Mouse (Mus musculus): ENCODE results near the gene Tcf7l1.

Tcf7l1 gene

GRCm38 (mm10) chr6:72744144-72744800, 44.8 kb downstream of the Tcf7l1 start:
- DNase-seq (ENCODE audit: low read depth, low spot score) = no peak
- H3K36me3 ChIP-seq (ENCODE audit: control insufficient read depth, insufficient read depth, low read length, poor library complexity, severe bottlenecking) = no peaks in the 10 kb centered on the region

GRCm38 (mm10) chr6:72743624-72744041, 45.4 kb downstream of the Tcf7l1 start:
- no peak for DNase-seq (ENCODE audit: low read depth, low spot score)
- H3K27me3 ChIP-seq (ENCODE audit: control insufficient read depth, insufficient read depth, low read length, poor library complexity, severe bottlenecking) = no peaks in the 10 kb centered on the region
- no peaks in the 10 kb centered on the region for H3K36me3 ChIP-seq (ENCODE audit: control insufficient read depth, insufficient read depth, low read length, poor library complexity, severe bottlenecking)

More at GRCm38 (mm10) chr6:72744144-72744800, 44.8 kb downstream of the Tcf7l1 start:
- H3K27me3 ChIP-seq (ENCODE audit: control insufficient read depth, insufficient read depth, low read length, poor library complexity, severe bottlenecking) = no peaks in the 10 kb centered on the region

DNA sequence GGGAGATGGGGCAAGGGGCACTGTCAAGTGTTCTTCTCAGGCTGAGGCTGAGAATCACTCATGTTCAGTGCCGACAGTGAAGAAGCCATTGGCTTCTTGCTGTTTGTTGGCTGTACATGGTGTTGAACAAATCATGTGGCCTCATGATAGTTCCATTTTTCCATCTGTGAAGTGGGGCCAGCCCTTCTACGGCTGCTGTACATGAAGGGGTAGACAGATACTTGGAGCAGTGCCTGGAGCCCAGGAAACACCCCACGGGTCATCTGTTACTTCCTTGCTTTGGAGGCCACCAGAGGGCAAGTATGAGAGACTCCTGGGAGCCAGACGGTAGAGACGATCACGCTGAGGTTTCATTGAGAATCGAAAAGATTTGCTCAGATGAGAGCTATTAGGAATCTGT, 46.7 kb downstream of the Tcf7l1 start:
- no peaks in the 10 kb centered on the region for H3K36me3 ChIP-seq (ENCODE audit: control insufficient read depth, insufficient read depth, low read length, poor library complexity, severe bottlenecking)

DNA sequence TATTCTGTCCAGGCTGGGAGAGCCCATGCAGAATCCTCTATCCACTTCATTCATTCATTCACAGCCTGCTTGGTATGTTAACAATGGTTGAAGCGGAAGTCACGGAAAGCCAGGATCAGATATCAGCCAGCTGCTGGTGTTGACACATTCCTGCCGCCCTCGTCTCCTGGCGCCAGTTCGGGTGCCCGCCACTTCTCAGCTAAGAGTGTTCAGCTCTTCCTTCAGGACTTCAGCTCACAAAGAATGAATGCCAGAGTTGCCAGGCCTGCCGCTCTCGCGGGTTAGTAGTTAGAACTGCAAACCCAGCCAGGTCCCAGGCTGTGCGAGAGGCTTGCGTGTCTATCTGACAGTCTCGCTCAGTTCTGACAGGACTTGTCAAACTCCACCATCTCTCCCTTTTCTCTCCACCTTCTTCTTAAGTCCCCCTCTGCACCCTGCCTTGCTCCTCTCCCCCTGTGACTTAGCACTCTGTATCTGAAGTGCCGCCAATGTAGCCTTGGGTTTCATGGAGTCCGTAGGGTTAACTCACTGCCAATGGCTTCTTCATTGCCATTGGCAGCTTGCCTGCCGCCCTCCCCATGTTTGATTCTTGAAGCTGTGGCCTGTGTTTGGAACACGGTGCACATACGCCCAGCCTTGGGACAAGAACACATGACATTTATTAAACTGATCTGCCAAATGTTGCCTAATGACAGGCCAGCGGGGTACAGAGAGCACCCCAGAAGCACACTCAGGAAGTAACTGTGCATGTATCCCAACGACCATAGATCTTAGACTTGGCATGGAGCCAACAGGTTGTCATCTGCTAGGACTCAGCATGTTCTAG, 48.2 kb downstream of the Tcf7l1 start:
- no peaks in the 10 kb centered on the region for H3K27me3 ChIP-seq (ENCODE audit: control insufficient read depth, insufficient read depth, low read length, poor library complexity, severe bottlenecking)
- no peaks in the 10 kb centered on the region for H3K36me3 ChIP-seq (ENCODE audit: control insufficient read depth, insufficient read depth, low read length, poor library complexity, severe bottlenecking)
- DNase-seq (ENCODE audit: low read depth, low spot score) = no peak

More for the DNA sequence above, 46.7 kb downstream of the Tcf7l1 start:
- no peak for DNase-seq (ENCODE audit: low read depth, low spot score)
- no peaks in the 10 kb centered on the region for H3K27me3 ChIP-seq (ENCODE audit: control insufficient read depth, insufficient read depth, low read length, poor library complexity, severe bottlenecking)

- no peak for DNase-seq (ENCODE audit: low read depth, low spot score)
- H3K36me3 ChIP-seq (ENCODE audit: control insufficient read depth, insufficient read depth, low read length, poor library complexity, severe bottlenecking) = no peaks in the 10 kb centered on the region
- H3K27me3 ChIP-seq (ENCODE audit: control insufficient read depth, insufficient read depth, low read length, poor library complexity, severe bottlenecking) = no peaks in the 10 kb centered on the region
Measured at GRCm38 (mm10) chr6:72736872-72737271, 52.2 kb downstream of the Tcf7l1 start.

- peak; percentile 48 for DNase-seq (ENCODE audit: low read depth, low spot score)
- Histone ChIP-seq H3K36me3 (ENCODE audit: control insufficient read depth, insufficient read depth, low read length, poor library complexity, severe bottlenecking) (no peaks in the 10 kb centered on the region), H3K27me3 (ENCODE audit: control insufficient read depth, insufficient read depth, low read length, poor library complexity, severe bottlenecking) (no peaks in the 10 kb centered on the region)
Measured at GRCm38 (mm10) chr6:72735206-72735605, 53.8 kb downstream of the Tcf7l1 start.

DNA sequence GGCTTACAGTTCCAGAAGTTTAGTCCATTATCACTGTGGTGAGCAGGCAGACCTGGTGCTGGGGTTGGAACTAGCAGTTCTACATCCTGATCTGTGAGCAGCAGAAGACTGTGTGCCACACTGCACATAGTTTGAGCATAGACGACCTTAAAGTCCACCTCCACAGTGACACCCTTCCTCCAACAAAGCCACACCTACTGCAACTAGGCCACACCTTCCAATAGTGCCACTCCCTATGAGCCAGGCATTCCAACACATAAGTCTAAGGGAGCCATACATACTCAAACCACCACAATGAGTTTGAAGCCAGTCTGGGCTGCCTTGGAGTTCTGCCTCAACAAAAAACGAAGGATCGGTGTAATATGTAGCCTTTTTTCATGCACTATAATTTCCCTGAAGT, 55.7 kb downstream of the Tcf7l1 start:
- H3K27me3 ChIP-seq (ENCODE audit: control insufficient read depth, insufficient read depth, low read length, poor library complexity, severe bottlenecking) = no peaks in the 10 kb centered on the region
- no peak for DNase-seq (ENCODE audit: low read depth, low spot score)
- H3K36me3 ChIP-seq (ENCODE audit: control insufficient read depth, insufficient read depth, low read length, poor library complexity, severe bottlenecking) = no peaks in the 10 kb centered on the region

DNA sequence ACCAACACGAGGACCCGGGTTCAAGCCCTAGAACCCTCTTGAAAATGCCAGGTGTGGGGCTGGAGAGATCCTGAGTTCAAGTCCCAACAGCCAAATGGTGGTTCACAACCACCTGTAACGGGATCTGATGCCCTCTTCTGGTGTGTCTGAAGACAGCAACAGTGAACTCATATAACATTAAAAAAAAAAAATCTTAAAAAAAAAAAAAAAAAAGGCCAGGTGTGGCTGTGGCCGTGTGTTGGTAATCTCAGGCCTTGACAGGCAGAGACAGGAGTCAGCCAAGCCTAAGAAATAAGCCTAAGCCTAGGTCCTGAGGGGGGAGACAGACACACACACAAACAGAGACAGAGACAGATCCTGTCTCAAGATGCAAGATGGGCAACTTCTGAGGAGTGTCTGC, 56.9 kb downstream of the Tcf7l1 start:
- no peaks in the 10 kb centered on the region for H3K27me3 ChIP-seq (ENCODE audit: control insufficient read depth, insufficient read depth, low read length, poor library complexity, severe bottlenecking)
- H3K36me3 ChIP-seq (ENCODE audit: control insufficient read depth, insufficient read depth, low read length, poor library complexity, severe bottlenecking) = no peaks in the 10 kb centered on the region
- DNase-seq (ENCODE audit: low read depth, low spot score) = no peak

DNA sequence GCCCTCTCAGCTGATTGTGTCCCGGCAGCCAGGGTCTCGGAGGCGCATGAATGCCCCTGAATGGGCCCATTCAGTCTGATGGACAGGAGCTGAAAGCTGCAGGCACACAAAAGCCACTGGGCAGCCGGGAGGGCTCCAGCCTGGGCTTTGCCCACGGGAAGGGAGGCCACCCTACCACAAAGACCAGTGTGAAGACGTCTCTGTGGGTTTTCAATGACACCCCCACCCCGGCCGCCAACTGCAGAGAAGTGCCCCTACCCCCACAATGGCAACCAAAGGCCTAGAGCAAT, 58.5 kb downstream of the Tcf7l1 start:
- no peaks in the 10 kb centered on the region for H3K36me3 ChIP-seq (ENCODE audit: control insufficient read depth, insufficient read depth, low read length, poor library complexity, severe bottlenecking)
- no peak for DNase-seq (ENCODE audit: low read depth, low spot score)
- no peaks in the 10 kb centered on the region for H3K27me3 ChIP-seq (ENCODE audit: control insufficient read depth, insufficient read depth, low read length, poor library complexity, severe bottlenecking)

DNA sequence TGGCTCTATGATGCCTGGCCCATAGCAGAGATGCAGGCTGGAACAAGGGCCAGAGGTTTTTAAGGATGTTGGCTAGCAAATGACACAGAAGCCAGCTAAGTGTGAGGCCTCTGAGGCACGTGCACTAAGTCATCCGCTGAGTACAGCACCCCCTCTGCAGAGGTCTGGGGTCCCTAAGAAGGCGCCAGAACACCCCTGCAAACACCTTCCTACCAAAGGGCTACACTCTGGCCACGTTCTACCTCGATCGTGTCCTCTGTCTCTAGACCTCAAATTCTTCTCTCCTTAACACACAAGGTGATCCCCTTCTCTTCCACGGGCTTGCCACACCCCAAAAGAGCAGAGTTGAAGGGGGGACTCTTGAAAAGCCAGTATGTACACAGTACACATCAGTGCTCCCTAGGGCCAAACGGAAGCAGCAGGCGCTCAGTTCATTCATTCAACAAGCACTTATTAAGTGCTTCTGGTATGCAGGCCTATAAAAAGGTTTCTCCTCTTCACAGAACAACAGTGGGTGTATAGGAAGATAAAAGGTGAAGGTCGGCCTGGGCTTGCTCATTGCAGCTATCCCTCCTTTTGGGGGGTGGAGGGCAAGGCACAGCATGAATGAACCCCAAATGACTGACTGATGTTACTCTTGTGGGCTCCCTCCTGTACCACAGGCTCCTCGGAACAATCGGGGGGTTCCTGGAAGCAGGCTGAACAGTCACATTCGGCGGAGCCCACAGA, 59.1 kb downstream of the Tcf7l1 start:
- no peak for DNase-seq (ENCODE audit: low read depth, low spot score)
- no peaks in the 10 kb centered on the region for H3K27me3 ChIP-seq (ENCODE audit: control insufficient read depth, insufficient read depth, low read length, poor library complexity, severe bottlenecking)
- no peaks in the 10 kb centered on the region for H3K36me3 ChIP-seq (ENCODE audit: control insufficient read depth, insufficient read depth, low read length, poor library complexity, severe bottlenecking)

DNA sequence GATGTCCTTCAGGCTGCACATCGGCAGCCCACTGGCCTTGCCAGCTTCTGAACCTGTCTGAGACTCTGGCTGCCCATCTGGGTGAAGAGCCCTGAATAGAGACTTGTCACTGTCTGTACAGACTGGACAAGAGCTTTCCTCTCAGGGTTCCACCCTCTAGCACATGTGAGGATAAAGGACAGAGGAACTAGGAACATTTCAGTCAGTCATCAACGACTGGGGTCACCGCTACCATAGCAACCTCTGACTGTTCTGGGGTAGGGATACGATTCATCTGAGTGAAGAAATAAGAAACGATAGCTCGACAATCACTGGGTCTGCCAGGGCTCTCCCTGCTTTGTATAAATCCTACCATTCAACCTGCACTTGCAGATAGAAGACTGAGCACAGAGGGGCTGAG, 61.2 kb downstream of the Tcf7l1 start:
- H3K36me3 ChIP-seq (ENCODE audit: control insufficient read depth, insufficient read depth, low read length, poor library complexity, severe bottlenecking) = no peaks in the 10 kb centered on the region
- DNase-seq (ENCODE audit: low read depth, low spot score) = no peak
- H3K27me3 ChIP-seq (ENCODE audit: control insufficient read depth, insufficient read depth, low read length, poor library complexity, severe bottlenecking) = no peaks in the 10 kb centered on the region

GRCm38 (mm10) chr6:72724494-72725180, 64.4 kb downstream of the Tcf7l1 start:
- no peak for DNase-seq (ENCODE audit: low read depth, low spot score)
- Histone ChIP-seq H3K36me3 (ENCODE audit: control insufficient read depth, insufficient read depth, low read length, poor library complexity, severe bottlenecking) (no peaks in the 10 kb centered on the region), H3K27me3 (ENCODE audit: control insufficient read depth, insufficient read depth, low read length, poor library complexity, severe bottlenecking) (no peaks in the 10 kb centered on the region)

DNA sequence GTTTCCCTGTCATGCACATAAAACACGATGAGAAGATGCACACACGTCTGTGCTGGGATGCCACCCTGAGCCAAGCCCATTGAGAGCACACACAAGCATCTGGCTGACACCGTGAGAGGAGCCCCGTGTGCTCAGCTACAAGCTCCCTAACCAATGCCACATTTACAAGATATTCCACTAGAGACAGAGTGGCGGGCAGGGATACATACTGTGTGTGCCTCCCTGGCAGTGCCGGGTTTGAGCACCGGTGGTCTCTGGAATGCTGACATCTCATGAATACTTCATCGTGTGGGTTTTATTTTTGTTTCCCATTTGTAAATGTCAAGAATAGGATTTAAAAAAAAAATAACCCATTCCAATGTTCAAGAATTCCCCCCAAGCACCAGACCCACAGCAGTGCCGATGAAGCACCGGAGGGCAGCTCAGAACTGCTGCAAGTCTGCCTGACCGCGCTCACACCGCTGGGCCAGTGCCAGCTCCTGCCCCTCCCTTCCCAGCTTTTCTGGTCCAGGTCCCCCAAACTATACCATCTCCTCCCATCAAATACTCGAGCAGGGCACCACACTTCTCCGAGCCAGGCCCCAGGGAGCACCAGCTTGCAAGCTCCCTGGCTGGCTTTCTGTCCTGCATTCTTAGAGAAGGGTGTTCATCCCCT, 65.2 kb downstream of the Tcf7l1 start:
- DNase-seq (ENCODE audit: low read depth, low spot score) = no peak
- Histone ChIP-seq H3K27me3 (ENCODE audit: control insufficient read depth, insufficient read depth, low read length, poor library complexity, severe bottlenecking) (no peaks in the 10 kb centered on the region), H3K36me3 (ENCODE audit: control insufficient read depth, insufficient read depth, low read length, poor library complexity, severe bottlenecking) (no peaks in the 10 kb centered on the region)

DNA sequence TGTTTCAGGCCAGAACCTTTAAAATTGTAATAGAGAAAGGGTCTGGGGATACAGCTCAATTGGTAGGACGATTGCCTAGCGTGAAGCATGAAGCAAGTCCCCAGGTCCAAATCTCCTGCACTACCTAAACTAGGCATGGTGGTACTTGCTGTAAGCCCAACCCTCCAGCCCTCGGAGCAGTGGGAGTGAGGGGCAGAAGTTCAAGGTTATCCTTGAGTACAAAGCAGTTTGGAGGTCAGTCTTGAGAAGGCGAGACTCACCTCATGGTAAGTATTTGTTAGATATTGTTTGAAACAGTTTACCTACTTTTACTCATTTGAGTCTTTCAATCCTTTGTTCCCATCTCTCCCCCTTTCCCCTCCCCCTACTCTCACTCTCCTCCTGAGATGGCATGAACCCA, 65.9 kb downstream of the Tcf7l1 start:
- no peak for DNase-seq (ENCODE audit: low read depth, low spot score)
- no peaks in the 10 kb centered on the region for H3K27me3 ChIP-seq (ENCODE audit: control insufficient read depth, insufficient read depth, low read length, poor library complexity, severe bottlenecking)
- no peaks in the 10 kb centered on the region for H3K36me3 ChIP-seq (ENCODE audit: control insufficient read depth, insufficient read depth, low read length, poor library complexity, severe bottlenecking)

Data from splenic B cell, adult 2 months (primary cell).